ENCODE assay signal across 26 mouse cellular contexts in genomic region chr10:128131297-128131696, GRCm38 (mm10). TPM values are rescaled to one million over a fixed set of nuclear protein-coding genes. Genes with fewer than 3 reads are reported as not detected.
DNase-seq lines count a peak whose midpoint lies in the region; ATAC-seq and TF ChIP-seq lines count a peak whose summit lies in the region.
"Had no signal": no experiment of that assay in that cellular context is flagged by ENCODE, and none has a peak within 500 bp of the region (broad histone marks: within the 10 kb centered on the region; RNA-seq: fewer than 3 reads in every experiment).

No protein-coding gene starts in this region.

- no peaks in the 10 kb centered on the region for H3K36me3 ChIP-seq in heart, adult 2 months (ENCODE audit: control insufficient read depth, insufficient read depth, low read length)
- peaks cover 13% of the 10 kb centered on the region; the same call in 1 of the 2 replicates for H3K36me3 ChIP-seq in heart, embryonic 11.5 days (ENCODE audit: control insufficient read depth, insufficient read depth, low read length)
- peaks cover 91% of the 10 kb centered on the region for H3K36me3 ChIP-seq in embryonic facial prominence, embryonic 10.5 days (replicated peaks)

- ATAC-seq in heart, embryonic 11.5 days (replicated peaks; ENCODE audit: insufficient number of reproducible peaks, low FRiP score, low TSS enrichment) = no peak
- peak; percentile 95 for ATAC-seq in megakaryocyte progenitor cell, adult 5-6 weeks (replicated peaks; ENCODE audit: poor library complexity)
- ATAC-seq: forebrain, embryonic 13.5 days; midbrain, embryonic 16.5 days; Patski had no signal

- 62% methylated on average over 3 of the region's 3 CpGs for WGBS in heart, adult 2 months
- WGBS in heart, embryonic 11.5 days (ENCODE audit: insufficient replicate concordance) = 81% methylated on average over 3 of the region's 3 CpGs
- WGBS in lung, adult 2 months = 60% methylated on average over 3 of the region's 3 CpGs
- WGBS in embryonic facial prominence, embryonic 10.5 days = 79% methylated on average over 3 of the region's 3 CpGs

- no peaks in the 10 kb centered on the region for H3K27me3 ChIP-seq in heart, adult 2 months (ENCODE audit: control insufficient read depth, insufficient read depth, low read length)
- H3K27me3 ChIP-seq in heart, embryonic 11.5 days (ENCODE audit: control insufficient read depth, insufficient read depth, low read length) = no peaks in the 10 kb centered on the region
- no peaks in the 10 kb centered on the region for H3K27me3 ChIP-seq in embryonic facial prominence, embryonic 10.5 days (replicated peaks; ENCODE audit: low read depth, poor library complexity, severe bottlenecking)
- H3K27me3 ChIP-seq: embryonic facial prominence, embryonic 15.5 days; forebrain, embryonic 13.5 days; hindbrain, embryonic 13.5 days; limb, embryonic 12.5 days; liver, embryonic 13.5 days; lung, embryonic 15.5 days; neural tube, embryonic 13.5 days; Patski had no signal

- no peak overlapping the region for H3K9ac ChIP-seq in heart, adult 2 months (ENCODE audit: low read depth, low read length)
- no peak overlapping the region for H3K9ac ChIP-seq in heart, embryonic 11.5 days (ENCODE audit: low read depth, low read length)
- H3K9ac ChIP-seq: embryonic facial prominence, embryonic 15.5 days; forebrain, embryonic 13.5 days; hindbrain, embryonic 13.5 days; limb, embryonic 12.5 days; liver, embryonic 13.5 days; lung, embryonic 15.5 days; neural tube, embryonic 13.5 days had no signal

- TF ChIP-seq POLR2A in heart, adult 2 months (IDR thresholded peaks at IDR 0.05; ENCODE audit: insufficient read depth, low read depth, low read length) = no peak
- no peak for TF ChIP-seq POLR2A in lung, adult 2 months (IDR thresholded peaks at IDR 0.05; ENCODE audit: borderline replicate concordance, extremely low read depth, low read depth, low read length)

- intact Hi-C loops in heart, adult 2 months (cut with DNase I) = loop anchor here (10.0 kb wide), 1 partner anchor 154 kb away; no protein-coding TSS in a partner anchor

- no peaks in the 10 kb centered on the region for H3K9me3 ChIP-seq in heart, embryonic 11.5 days (replicated peaks; ENCODE audit: control insufficient read depth, low read length)
- no peaks in the 10 kb centered on the region for H3K9me3 ChIP-seq in embryonic facial prominence, embryonic 10.5 days
- H3K9me3 ChIP-seq: embryonic facial prominence, embryonic 15.5 days; forebrain, embryonic 13.5 days; hindbrain, embryonic 13.5 days; limb, embryonic 12.5 days; liver, embryonic 13.5 days; lung, embryonic 15.5 days; neural tube, embryonic 13.5 days had no signal

- no peak for TF ChIP-seq CTCF in heart, adult 2 months (IDR thresholded peaks at IDR 0.05)
- no peak for TF ChIP-seq CTCF in lung, adult 2 months (IDR thresholded peaks at IDR 0.05; ENCODE audit: insufficient read depth, low read length)

- 0 out of 2 replicates have a peak, but pooled peaks have one; percentile 12 for TF ChIP-seq EP300 in heart, adult 2 months (IDR thresholded peaks at IDR 0.05; ENCODE audit: insufficient read depth, low read depth, low read length)

- H3K4me2 ChIP-seq in heart, embryonic 11.5 days = no peak overlapping the region
- H3K4me2 ChIP-seq: embryonic facial prominence, embryonic 15.5 days; forebrain, embryonic 13.5 days; hindbrain, embryonic 13.5 days; limb, embryonic 12.5 days; liver, embryonic 13.5 days; lung, embryonic 15.5 days; midbrain, embryonic 11.5 days; neural tube, embryonic 13.5 days had no signal

- H3K79me2 ChIP-seq in heart, adult 2 months (replicated peaks; ENCODE audit: control insufficient read depth, insufficient read depth, low read length) = no peaks in the 10 kb centered on the region

- DNase-seq in heart, adult 2 months = no peak
- DNase-seq in lung, postnatal 25 days (ENCODE audit: low spot score) = peak; percentile 23
- DNase-seq in lung, adult 2 months = no peak
- peak; percentile 36 for DNase-seq in yolk sac, embryonic 10.5 days (ENCODE audit: low spot score)
- DNase-seq in embryonic facial prominence, embryonic 10.5 days (ENCODE audit: low spot score) = no peak
- DNase-seq in gastrocnemius, postnatal 10 days = no peak
- DNase-seq: adrenal gland, postnatal 25 days; cerebellum, adult 18-20 months; gastrocnemius, postnatal 14 days; heart, adult 18-20 months; kidney, adult 8-10 months; kidney, postnatal 14 days; liver, embryonic 13.5 days; thymus, postnatal 4 days had no signal

- no peak overlapping the region for H3K27ac ChIP-seq in heart, adult 2 months
- no peak overlapping the region for H3K27ac ChIP-seq in heart, embryonic 11.5 days (ENCODE audit: low read depth, low read length)
- no peak overlapping the region for H3K27ac ChIP-seq in embryonic facial prominence, embryonic 10.5 days (replicated peaks)
- H3K27ac ChIP-seq: embryonic facial prominence, embryonic 15.5 days; forebrain, embryonic 13.5 days; hindbrain, embryonic 13.5 days; left cerebral cortex, adult 2 months; limb, embryonic 12.5 days; liver, embryonic 13.5 days; lung, embryonic 15.5 days; neural tube, embryonic 13.5 days had no signal

- H3K4me3 ChIP-seq in heart, adult 2 months = no peak overlapping the region
- no peak overlapping the region for H3K4me3 ChIP-seq in heart, embryonic 11.5 days (ENCODE audit: low read depth, low read length)
- H3K4me3 ChIP-seq in lung, adult 2 months (replicated peaks; ENCODE audit: extremely low read depth, low read depth, low read length) = no peak overlapping the region
- H3K4me3 ChIP-seq in embryonic facial prominence, embryonic 10.5 days = no peak overlapping the region
- H3K4me3 ChIP-seq: embryonic facial prominence, embryonic 15.5 days; forebrain, embryonic 13.5 days; hindbrain, embryonic 13.5 days; left cerebral cortex, adult 2 months; limb, embryonic 12.5 days; liver, embryonic 13.5 days; lung, embryonic 15.5 days; neural tube, embryonic 13.5 days had no signal

- H3K4me1 ChIP-seq in heart, adult 2 months (ENCODE audit: control insufficient read depth, insufficient read depth, low read length) = peaks cover 3% of the 10 kb centered on the region
- no peaks in the 10 kb centered on the region for H3K4me1 ChIP-seq in heart, embryonic 11.5 days (ENCODE audit: control insufficient read depth, insufficient read depth, low read length)
- H3K4me1 ChIP-seq in lung, adult 2 months (ENCODE audit: control insufficient read depth, insufficient read depth, low read length) = no peaks in the 10 kb centered on the region
- no peaks in the 10 kb centered on the region for H3K4me1 ChIP-seq in embryonic facial prominence, embryonic 10.5 days
- H3K4me1 ChIP-seq: embryonic facial prominence, embryonic 15.5 days; forebrain, embryonic 13.5 days; limb, embryonic 12.5 days; lung, embryonic 15.5 days had no signal

RNA-seq across cellular contexts. Expression of gene Baz2a, which starts 39.9 kb away (rescaled TPM):
- total RNA-seq in heart, adult 2 months (2021) = 10 to 100 TPM; 18.4 to 22.4 TPM
- 15.5 and 23.7 TPM in 2 replicates for polyA plus RNA-seq in heart, adult 2 months (2012; rRNA removed)
- 10.9 and 21.7 TPM in 2 replicates for polyA plus RNA-seq in heart, embryonic 11.5 days (2014; fragmentation: Nextera tagmentation; extraction: Ambion mirVana)
- polyA plus RNA-seq in lung, adult 2 months (2012; rRNA removed) = 26.9 and 40.7 TPM in 2 replicates
- total RNA-seq in megakaryocyte progenitor cell, adult 5-6 weeks (2015) = 35.5 and 40.3 TPM in 2 replicates
- total RNA-seq in megakaryocyte progenitor cell, adult 5-6 weeks (2017) = 13.2 and 15.0 TPM in 2 replicates
- polyA plus RNA-seq in embryonic facial prominence, embryonic 10.5 days (2016; fragmentation: Nextera tagmentation; extraction: Ambion mirVana) = 14.7 and 17.5 TPM in 2 replicates
- total RNA-seq in gastrocnemius, postnatal 10 days (2021) = 10 to 100 TPM; 16.1 to 22.7 TPM

RNA-seq across cellular contexts. Expression of gene Atp5b, which starts 48.2 kb away (rescaled TPM):
- total RNA-seq in heart, adult 2 months (2021) = 1,000 to 10,000 TPM; 7,689 to 9,158 TPM
- polyA plus RNA-seq in heart, adult 2 months (2012; rRNA removed) = 8,017 and 9,446 TPM in 2 replicates
- polyA plus RNA-seq in heart, embryonic 11.5 days (2014; fragmentation: Nextera tagmentation; extraction: Ambion mirVana) = 4,523 and 4,948 TPM in 2 replicates
- 1,519 and 1,632 TPM in 2 replicates for polyA plus RNA-seq in lung, adult 2 months (2012; rRNA removed)
- 1,546 and 1,583 TPM in 2 replicates for total RNA-seq in megakaryocyte progenitor cell, adult 5-6 weeks (2015)
- total RNA-seq in megakaryocyte progenitor cell, adult 5-6 weeks (2017) = 2,698 and 2,700 TPM in 2 replicates
- 2,197 and 2,277 TPM in 2 replicates for polyA plus RNA-seq in embryonic facial prominence, embryonic 10.5 days (2016; fragmentation: Nextera tagmentation; extraction: Ambion mirVana)
- 1,000 to 10,000 TPM; 3,585 to 4,036 TPM for total RNA-seq in gastrocnemius, postnatal 10 days (2021)

RNA-seq across cellular contexts. Expression of gene Rbms2, which starts 48.8 kb away (rescaled TPM):
- 10 to 100 TPM; 91.9 to 94.7 TPM for total RNA-seq in heart, adult 2 months (2021)
- 98.4 and 108 TPM in 2 replicates for polyA plus RNA-seq in heart, adult 2 months (2012; rRNA removed)
- polyA plus RNA-seq in heart, embryonic 11.5 days (2014; fragmentation: Nextera tagmentation; extraction: Ambion mirVana) = 36.1 and 38.5 TPM in 2 replicates
- 103 and 116 TPM in 2 replicates for polyA plus RNA-seq in lung, adult 2 months (2012; rRNA removed)
- total RNA-seq in megakaryocyte progenitor cell, adult 5-6 weeks (2015) = 9.3 and 13.7 TPM in 2 replicates
- total RNA-seq in megakaryocyte progenitor cell, adult 5-6 weeks (2017) = 2.5 and 7.2 TPM in 2 replicates
- polyA plus RNA-seq in embryonic facial prominence, embryonic 10.5 days (2016; fragmentation: Nextera tagmentation; extraction: Ambion mirVana) = 27.9 and 31.0 TPM in 2 replicates
- total RNA-seq in gastrocnemius, postnatal 10 days (2021) = 10 to 100 TPM; 64.2 to 65.3 TPM

Comparison
In these comparisons a context has a peak if more than half of its experiments do, and no peak if none do; other contexts are left out.
1. DNase-seq: peak in lung, postnatal 25 days (single experiment) and yolk sac, embryonic 10.5 days (single experiment); none in heart, adult 2 months (0 of 2), lung, adult 2 months (single experiment), embryonic facial prominence, embryonic 10.5 days (single experiment) and gastrocnemius, postnatal 10 days (single experiment).